Mouse (Mus musculus) hindbrain, embryonic 11.5 days (tissue): Measurements from ENCODE around the gene Plekhg3. TPM values are rescaled to one million over a fixed set of nuclear protein-coding genes. Genes with fewer than 3 reads are reported as not detected.

Source experiments
- ATAC-seq: fragments of 200-750 bp; cut with Nextera tagmentation; 2 replicates; pipeline ENCODE4 v1.8.0; 2017; ENCODE audit warnings: mild to moderate bottlenecking, moderate TSS enrichment, moderate library complexity; ENCODE audit not compliant: low FRiP score
- DNase-seq: peaks from one replicate; pipeline ENCODE4 v3.0.0-alpha.2; 2015; ENCODE audit warnings: low spot score
- H3K27ac ChIP-seq: fragments of 300-500 bp; sonication (generic); 2 replicates; pipeline ENCODE4 v1.5.1; 2014; ENCODE audit warnings: mild to moderate bottlenecking, low read depth, low read length
- H3K27me3 ChIP-seq: fragments of 300-500 bp; sonication (generic); 2 replicates; pipeline ENCODE4 v1.6.1; 2014; ENCODE audit warnings: mild to moderate bottlenecking, low read length, moderate library complexity, mixed read lengths; ENCODE audit not compliant: control insufficient read depth, insufficient read depth
- H3K36me3 ChIP-seq: fragments of 300-500 bp; sonication (generic); 2 replicates; pipeline ENCODE4 v1.6.1; 2014; ENCODE audit warnings: mild to moderate bottlenecking, low read length, moderate library complexity, mixed read lengths; ENCODE audit not compliant: control insufficient read depth, insufficient read depth
- H3K4me1 ChIP-seq: fragments of 300-500 bp; sonication (generic); replicated peaks from 2 replicates; pipeline ENCODE4 v1.6.1; 2014; ENCODE audit warnings: low read length, mixed read lengths; ENCODE audit not compliant: control insufficient read depth, insufficient read depth
- H3K4me2 ChIP-seq: fragments of 300-500 bp; sonication (generic); replicated peaks from 2 replicates; pipeline ENCODE4 v1.6.1; 2014; ENCODE audit warnings: mild to moderate bottlenecking, low read depth, low read length
- H3K4me3 ChIP-seq: fragments of 300-500 bp; sonication (generic); 2 replicates; pipeline ENCODE4 v1.5.1; 2014; ENCODE audit warnings: low read depth, low read length
- H3K9ac ChIP-seq: fragments of 300-500 bp; sonication (generic); 2 replicates; pipeline ENCODE4 v1.6.1; 2014; ENCODE audit warnings: low read depth, low read length
- H3K9me3 ChIP-seq: fragments of 300-500 bp; sonication (generic); 2 replicates; pipeline ENCODE4 v1.6.1; 2016; ENCODE audit warnings: low read length; ENCODE audit not compliant: control insufficient read depth
- WGBS: fragments of 180-500 bp; shearing (Covaris S2); extraction: QIAGEN DNeasy Blood & Tissue Kit; methylation state at CpG from one replicate; pipeline ENCODE4 v1.1.7; 2014; 5-methylcytosine and 5-hydroxymethylcytosine counted together
- polyA plus RNA-seq: library from polyadenylated mRNA; unstranded; fragments of >200 nt; fragmentation: Nextera tagmentation; extraction: Ambion mirVana; gene quantifications from 2 replicates; pipeline ENCODE4 v1.2.1, GENCODE M21; 2014

Plekhg3 gene
- polyA plus RNA-seq, 1 experiment from 2014 or later: 2.1 TPM

DNA sequence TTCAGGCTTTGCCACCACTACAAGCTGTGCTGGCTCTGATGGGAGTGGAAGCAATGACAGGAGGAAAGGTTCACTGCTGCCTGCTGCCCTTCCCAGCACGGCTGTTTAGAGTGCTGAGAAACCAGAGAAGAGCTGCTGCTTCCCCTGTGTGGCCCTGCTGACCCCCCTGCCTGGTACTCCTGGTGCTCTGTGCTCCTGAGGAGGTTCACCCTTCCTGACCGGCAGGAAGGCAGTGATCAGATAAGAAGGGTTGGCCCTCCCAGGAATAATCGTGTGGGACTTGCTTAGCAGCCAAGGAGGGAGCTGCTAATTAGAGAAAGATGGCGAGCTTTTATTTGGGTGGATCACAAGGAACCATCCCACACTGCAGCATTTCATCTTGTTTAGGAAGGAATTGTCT, 15.8 kb upstream of the Plekhg3 start:
- Histone ChIP-seq H3K4me1 (no peaks in the 10 kb centered on the region), H3K27me3 (no peaks in the 10 kb centered on the region), H3K9me3 (no peaks in the 10 kb centered on the region), H3K9ac (no peak overlapping the region), H3K4me2 (no peak overlapping the region), H3K27ac (no peak overlapping the region), H3K36me3 (no peaks in the 10 kb centered on the region), H3K4me3 (no peak overlapping the region)
- DNase-seq: no peak
- ATAC-seq: no peak
- WGBS: 46% methylated on average over 4 of the region's 4 CpGs

DNA sequence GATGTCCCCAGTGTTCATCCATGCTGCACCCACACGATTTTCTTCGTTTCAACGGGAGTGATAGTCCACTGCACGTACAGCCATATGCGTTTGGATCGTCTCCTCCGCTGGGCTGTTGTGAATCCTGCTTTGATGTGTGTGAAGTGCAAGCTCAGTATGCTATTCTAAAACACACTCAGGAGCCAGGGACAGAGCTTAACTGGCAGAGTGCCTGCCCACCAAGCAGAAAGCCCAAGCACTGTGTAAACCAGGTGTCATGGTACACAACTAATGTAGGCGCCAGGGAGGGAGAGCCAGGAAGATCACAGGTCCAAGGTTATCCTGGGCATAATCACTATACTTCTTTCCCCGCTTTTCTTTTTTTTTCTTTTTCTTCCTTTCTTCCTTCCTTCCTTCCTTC, 12.7 kb upstream of the Plekhg3 start:
- H3K4me3 ChIP-seq: no peak overlapping the region
- DNase-seq (no peak), ATAC-seq (no peak)
- 92% methylated on average over 9 of the region's 9 CpGs for WGBS
- H3K9ac ChIP-seq: no peak overlapping the region
- no peaks in the 10 kb centered on the region for H3K36me3 ChIP-seq
- no peaks in the 10 kb centered on the region for H3K27me3 ChIP-seq
- H3K27ac ChIP-seq: no peak overlapping the region
- no peaks in the 10 kb centered on the region for H3K4me1 ChIP-seq
- H3K9me3 ChIP-seq: no peaks in the 10 kb centered on the region
- no peak overlapping the region for H3K4me2 ChIP-seq

DNA sequence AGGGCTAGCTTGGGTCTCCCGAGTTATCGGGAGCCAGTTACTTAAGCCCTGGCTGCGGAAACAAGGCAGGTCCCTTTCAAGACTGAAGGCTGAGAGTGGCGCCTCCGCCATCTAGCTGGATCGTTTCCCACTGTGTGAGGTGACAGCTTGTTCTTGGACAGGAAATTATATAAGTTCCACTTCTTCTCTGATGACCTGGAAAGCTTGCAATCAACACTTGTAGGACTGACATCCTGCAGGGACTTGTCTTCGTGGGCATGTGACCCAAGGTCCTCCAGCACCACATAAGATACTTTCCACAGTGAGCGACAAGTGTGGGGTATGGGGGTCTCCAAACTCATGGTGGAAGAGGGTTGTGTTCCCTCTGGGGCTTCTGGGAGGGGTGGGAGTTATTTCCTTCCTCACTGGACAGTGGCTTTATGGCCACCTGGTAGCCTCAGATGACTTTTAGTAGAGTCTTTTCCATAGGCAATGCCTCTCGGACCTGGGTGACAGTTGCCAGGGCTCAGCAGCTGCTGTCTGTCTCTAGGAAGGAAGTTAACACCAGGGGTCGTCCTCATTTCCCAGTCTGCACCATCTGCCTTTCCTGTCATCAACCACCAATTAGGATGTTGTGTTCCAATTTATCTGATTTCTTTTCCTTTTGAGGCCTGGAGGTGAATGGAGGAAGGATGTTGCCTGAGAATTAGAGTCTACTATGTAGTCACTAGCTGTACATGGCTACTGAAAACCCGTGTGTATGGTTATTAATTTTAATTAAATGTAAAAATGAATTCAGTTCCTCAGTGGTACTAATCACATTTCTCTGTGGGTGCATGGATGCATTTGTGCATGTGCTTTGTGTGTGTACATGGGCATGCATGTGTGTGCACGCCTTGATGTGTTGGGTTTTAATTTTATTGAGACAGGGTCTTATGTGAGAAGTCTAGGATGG, 11.5 kb upstream of the Plekhg3 start:
- H3K4me3 ChIP-seq: no peak overlapping the region
- no peaks in the 10 kb centered on the region for H3K36me3 ChIP-seq
- no peak overlapping the region for H3K9ac ChIP-seq
- no peak overlapping the region for H3K4me2 ChIP-seq
- no peak overlapping the region for H3K27ac ChIP-seq
- H3K27me3 ChIP-seq: no peaks in the 10 kb centered on the region
- ATAC-seq: no peak
- DNase-seq: no peak
- WGBS: 79% methylated on average over 12 of the region's 12 CpGs
- no peaks in the 10 kb centered on the region for H3K4me1 ChIP-seq
- no peaks in the 10 kb centered on the region for H3K9me3 ChIP-seq

DNA sequence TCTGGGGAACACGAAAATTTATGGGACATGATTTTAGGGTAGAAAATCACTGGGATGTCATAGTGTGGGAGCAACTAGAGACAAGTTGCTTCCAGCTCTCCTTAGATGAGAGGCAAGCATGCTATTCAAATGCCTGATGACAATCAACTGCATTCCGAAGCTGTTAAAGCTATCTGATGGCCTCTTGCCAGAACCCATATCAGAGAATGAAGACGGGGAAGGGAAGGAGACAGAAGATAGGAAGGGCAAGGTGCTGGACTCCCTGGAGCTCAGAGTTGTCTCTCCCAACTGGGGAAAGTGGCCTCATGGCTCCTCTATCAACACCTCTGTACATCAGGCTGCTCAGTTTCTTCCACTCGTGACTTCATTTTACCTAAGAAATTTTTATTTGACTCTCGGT, 7.0 kb upstream of the Plekhg3 start:
- Histone ChIP-seq H3K27me3 (no peaks in the 10 kb centered on the region), H3K27ac (no peak overlapping the region), H3K4me3 (no peak overlapping the region), H3K36me3 (no peaks in the 10 kb centered on the region), H3K4me1 (no peaks in the 10 kb centered on the region), H3K4me2 (no peak overlapping the region), H3K9ac (no peak overlapping the region), H3K9me3 (no peaks in the 10 kb centered on the region)
- ATAC-seq (no peak), DNase-seq (no peak)
- WGBS: 81% methylated on average over 5 of the region's 5 CpGs

DNA sequence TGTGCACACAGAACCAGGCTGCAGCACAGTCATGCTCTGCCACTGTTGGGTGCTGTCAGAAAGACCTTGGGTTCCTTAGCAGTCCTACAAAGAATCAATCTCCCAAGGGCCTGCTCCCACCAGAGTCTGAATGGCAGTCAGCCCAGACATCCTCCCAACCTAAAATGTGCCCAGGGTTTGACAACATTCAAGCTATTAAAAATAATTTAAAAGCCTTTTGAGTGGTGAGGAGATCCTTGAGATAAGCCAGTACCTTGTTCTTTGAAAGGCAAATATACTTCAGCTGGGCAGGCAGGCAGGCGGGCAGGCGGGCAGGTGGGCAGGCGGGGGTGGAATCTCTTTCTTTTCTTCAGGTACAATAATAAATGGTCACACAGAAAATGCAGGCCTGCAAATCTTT, 5.8 kb upstream of the Plekhg3 start:
- Histone ChIP-seq H3K4me2 (no peak overlapping the region), H3K9ac (no peak overlapping the region), H3K27ac (no peak overlapping the region), H3K4me1 (no peaks in the 10 kb centered on the region), H3K4me3 (no peak overlapping the region), H3K9me3 (no peaks in the 10 kb centered on the region), H3K27me3 (no peaks in the 10 kb centered on the region; the same call in 1 of the 2 replicates), H3K36me3 (no peaks in the 10 kb centered on the region)
- WGBS: 99% methylated on average over 3 of the region's 3 CpGs
- ATAC-seq (no peak), DNase-seq (no peak)

DNA sequence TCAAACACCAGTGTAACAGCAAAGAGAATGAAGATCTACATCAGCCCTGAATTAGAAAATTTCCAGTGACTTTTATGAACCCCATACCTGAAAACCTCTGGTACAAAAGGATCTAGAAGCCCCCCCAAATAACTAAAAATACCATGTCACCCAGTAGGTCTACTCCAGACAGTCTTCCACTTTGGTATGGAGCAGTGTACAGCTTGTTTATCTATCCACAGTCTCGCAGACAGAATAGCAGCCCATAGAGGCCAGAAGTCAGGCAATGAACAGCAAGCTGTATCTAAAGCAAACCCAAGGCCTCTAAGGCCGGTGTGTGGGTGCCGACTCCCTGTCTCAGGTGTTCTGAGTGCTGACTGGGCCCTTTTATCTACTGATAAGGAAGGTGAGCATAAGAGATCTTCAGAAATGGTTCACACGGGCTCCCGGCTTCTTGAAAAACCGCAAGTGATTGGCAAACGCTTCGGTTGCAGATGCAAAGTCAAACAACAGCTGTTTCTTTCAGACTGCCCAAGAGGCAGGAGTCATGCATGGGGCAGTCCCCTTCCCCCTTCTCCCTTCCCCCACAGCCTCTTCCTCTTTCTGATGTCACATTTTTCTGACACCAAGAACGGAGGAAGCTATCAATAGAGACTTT, 3.3 kb upstream of the Plekhg3 start:
- H3K36me3 ChIP-seq: no peaks in the 10 kb centered on the region
- no peaks in the 10 kb centered on the region for H3K4me1 ChIP-seq
- H3K27me3 ChIP-seq: peaks cover 17% of the 10 kb centered on the region
- no peak overlapping the region for H3K4me3 ChIP-seq
- no peaks in the 10 kb centered on the region for H3K9me3 ChIP-seq
- 66% methylated on average over 9 of the region's 9 CpGs for WGBS
- DNase-seq: no peak
- no peak overlapping the region for H3K4me2 ChIP-seq
- no peak for ATAC-seq
- no peak overlapping the region for H3K27ac ChIP-seq
- no peak overlapping the region for H3K9ac ChIP-seq

DNA sequence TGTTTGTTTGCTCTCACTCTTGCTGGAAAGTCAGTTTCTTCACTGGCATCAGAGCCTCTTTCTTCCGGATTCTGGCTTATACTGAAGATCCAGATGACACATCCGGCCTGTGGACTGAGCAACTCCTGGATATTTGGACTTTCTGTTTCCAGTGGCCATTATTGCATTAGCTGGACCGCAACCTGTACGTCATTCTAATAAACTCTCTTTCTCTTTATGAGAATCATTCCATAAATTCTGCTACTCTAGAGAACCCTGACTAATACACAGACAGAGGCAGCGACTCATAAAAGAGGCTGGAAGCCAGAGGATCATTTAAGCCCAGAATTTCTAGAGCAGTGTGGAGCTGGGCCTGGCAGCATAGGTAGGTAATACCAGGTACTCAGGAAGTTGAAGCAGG, 1.9 kb upstream of the Plekhg3 start:
- Histone ChIP-seq H3K9ac (no peak overlapping the region), H3K4me3 (no peak overlapping the region), H3K4me2 (no peak overlapping the region), H3K27ac (no peak overlapping the region), H3K4me1 (no peaks in the 10 kb centered on the region; the same call in 1 of the 2 replicates), H3K9me3 (no peaks in the 10 kb centered on the region), H3K36me3 (no peaks in the 10 kb centered on the region), H3K27me3 (peaks cover 29% of the 10 kb centered on the region)
- 93% methylated on average over 5 of the region's 5 CpGs for WGBS
- ATAC-seq (no peak), DNase-seq (no peak)

DNA sequence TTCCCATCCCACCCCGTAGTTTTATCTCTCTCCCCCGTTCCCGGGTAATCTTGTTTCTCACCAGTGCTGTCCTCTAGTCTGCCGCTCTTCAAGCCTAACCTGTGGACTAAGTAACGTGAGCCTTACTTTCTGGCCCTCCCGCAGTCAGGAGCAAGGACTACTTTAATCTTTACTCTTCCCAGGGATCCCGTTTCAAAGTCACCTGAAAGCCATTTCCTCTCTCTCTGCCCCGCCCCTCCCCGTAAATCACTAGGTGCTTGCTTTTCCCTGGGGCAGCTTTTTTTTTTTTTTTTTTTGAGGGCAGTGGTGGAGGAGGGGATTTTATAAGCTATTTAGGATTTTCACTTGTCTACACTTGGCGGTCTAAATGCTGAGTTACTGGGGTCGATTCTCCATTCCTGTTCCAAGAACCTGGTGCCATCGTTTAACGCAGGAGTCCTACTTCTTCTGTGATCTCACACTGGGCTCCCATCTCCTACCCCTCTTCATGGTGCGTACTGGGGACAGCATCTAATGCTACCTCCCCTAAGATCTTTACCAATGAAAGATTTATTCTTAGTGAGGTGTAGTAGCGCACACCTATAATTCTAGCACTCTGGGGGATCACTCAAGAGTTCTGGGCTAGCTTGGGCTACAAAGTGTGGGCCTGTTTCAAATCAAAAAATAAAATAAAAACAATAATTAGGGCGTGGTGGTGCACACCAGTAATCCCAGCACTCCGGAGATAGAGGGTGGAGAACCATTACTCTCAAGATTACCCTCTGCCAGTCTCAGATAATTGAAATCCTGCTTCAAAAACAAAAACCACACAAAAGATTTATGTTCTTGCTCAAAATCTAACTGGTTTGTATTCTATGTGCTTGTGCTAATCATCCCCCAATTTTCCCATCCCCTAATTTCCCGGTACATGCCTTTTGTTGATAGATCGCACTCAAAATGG, 1.6 kb downstream of the Plekhg3 start:
- peaks cover 4% of the 10 kb centered on the region for H3K4me1 ChIP-seq
- peaks cover 50% of the 10 kb centered on the region for H3K27me3 ChIP-seq
- no peak for ATAC-seq
- no peak overlapping the region for H3K27ac ChIP-seq
- peak overlapping the region; percentile 96 for H3K4me2 ChIP-seq
- WGBS: 2% methylated on average over 19 of the region's 19 CpGs
- no peaks in the 10 kb centered on the region for H3K9me3 ChIP-seq
- peak overlapping the region; percentile 55 for H3K4me3 ChIP-seq
- DNase-seq: peak; percentile 36
- H3K36me3 ChIP-seq: no peaks in the 10 kb centered on the region
- H3K9ac ChIP-seq: no peak overlapping the region
